Mouse (Mus musculus) lung, postnatal 10 days (tissue): ENCODE measurements around the gene Noc4l.
A peak's percentile ranks its signal among the peaks of the same experiment; 100 is the strongest.

Experiments
- DNase-seq: peaks from one replicate; pipeline ENCODE4 v3.0.0; 2021

Gene Noc4l

GRCm38 (mm10) chr5:110652719-110653648, at the start of gene Noc4l, which contains the start of gene Ddx51:
Gene Noc4l (minus strand): TSS chr5:110653417.
Gene Ddx51 (plus strand): TSS chr5:110653451.
- DNase-seq, result peak; percentile 96

GRCm38 (mm10) chr5:110698617-110699016, 45.4 kb upstream of the Noc4l start:
- DNase-seq, result no peak

- DNase-seq, result no peak
Observed at GRCm38 (mm10) chr5:110682041-110682440, 28.8 kb upstream of the Noc4l start.

DNA sequence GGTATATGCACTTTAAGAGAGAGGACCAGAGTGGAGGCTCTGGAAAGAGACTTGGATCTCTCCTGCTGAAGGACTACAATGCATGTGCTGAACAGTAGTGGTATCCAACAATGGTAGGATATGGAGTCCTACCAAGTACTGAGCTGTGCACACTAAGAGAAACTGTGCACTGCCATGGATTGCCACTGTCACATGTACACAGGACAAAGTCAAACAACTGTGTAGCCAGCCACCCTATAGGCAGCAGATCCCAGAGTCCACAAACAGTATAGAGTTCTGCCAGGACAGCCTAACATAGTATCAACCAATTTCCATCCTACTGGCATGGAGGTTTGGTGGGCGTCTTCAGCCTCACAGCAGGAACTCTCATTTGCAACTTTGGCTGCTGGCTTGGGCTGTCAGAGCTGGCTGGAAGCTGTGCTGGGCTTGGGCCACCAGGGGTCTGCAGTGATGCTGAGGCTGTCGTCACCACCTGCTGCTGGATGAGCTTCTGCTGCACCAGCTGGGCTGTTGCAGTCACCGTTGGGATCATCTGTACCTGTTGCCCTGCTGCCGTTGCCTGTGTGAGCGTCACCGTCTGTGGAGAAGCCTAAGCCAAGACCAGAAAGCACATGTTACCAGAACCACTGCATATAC, 12.4 kb upstream of the Noc4l start:
- no peak for DNase-seq

DNA sequence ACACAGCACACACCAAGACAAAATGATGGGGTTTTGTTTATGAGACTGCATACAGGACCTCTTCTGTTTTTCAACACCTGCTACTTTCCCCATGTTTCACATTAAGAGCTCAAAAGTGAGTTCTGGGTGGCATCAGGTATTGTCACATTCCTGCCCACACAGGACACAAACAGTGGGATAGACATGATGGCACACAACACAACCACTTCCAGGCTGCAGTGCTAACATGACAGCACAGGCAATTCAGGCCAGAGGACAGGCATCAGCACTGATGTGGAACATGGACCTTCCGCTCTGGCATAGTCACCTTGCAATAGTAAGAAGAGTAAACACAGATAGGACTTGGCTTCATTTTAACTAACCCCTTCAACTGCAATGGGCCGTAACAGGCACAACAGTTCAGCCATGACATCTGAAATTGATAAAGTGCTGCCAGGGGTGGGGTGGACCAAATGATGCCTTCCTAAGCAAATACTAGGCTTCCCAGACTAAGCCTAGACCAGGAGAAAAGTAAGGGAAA, 11.6 kb upstream of the Noc4l start:
- no peak for DNase-seq

DNA sequence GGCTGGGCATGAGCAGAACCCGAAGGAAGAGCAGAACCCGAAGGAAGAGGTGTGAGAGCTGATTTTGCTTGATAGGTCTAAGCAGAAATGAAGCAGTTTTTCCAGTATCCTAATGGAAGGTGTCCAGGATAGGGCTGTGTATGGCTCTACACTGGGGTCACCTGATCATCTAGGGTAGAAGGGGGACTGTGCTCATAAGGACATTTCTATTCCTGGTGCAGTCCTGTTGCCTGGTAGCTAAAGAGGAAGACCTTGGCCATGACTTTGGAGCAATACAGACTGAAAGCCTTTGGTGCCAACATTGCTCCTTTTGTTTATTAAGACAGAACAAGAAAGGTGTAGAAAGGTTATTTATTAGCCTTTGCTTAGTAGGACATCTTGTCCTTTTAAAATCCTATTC, 10.8 kb upstream of the Noc4l start:
- no peak for DNase-seq

DNA sequence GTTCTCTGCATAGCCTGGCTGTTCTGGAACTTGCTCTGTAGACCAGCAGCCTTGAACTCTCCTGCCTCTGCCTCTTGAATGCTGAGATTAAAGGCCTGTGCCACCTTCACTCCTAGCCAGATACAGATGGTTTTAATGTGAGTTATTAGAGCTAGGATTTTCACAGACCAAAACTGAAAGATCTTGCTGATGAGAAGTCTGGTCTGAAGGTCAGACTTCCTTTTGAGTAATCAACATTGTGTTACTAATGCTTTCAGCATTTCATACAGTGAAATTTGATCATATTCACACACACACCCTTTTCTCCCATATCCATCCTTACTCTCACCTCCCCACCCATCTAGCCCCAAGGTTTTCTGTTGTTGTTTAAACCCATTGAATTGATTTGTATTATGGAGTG, 6.5 kb upstream of the Noc4l start:
- DNase-seq, result no peak

DNA sequence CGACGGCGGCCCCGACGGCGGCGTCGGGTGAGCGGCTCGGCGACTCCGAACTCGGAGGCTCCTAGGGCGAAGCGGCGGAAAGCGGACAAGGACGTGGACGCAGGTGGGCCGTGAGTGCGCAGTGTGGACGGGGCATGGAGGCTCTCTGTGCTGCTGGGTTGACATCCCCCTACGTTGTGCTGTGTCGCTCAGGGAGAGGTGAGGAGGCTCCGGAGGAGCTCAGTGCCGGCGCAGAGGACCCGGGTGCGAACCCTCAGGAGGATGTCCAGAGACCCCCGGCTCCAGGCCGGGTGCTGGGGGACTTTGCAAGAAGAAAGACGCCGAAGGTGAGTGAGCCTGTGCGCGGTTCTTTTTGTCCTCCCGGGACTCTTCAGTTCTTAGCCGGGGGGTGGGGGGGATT, 469 bp upstream of the Noc4l start:
- no peak for DNase-seq

DNA sequence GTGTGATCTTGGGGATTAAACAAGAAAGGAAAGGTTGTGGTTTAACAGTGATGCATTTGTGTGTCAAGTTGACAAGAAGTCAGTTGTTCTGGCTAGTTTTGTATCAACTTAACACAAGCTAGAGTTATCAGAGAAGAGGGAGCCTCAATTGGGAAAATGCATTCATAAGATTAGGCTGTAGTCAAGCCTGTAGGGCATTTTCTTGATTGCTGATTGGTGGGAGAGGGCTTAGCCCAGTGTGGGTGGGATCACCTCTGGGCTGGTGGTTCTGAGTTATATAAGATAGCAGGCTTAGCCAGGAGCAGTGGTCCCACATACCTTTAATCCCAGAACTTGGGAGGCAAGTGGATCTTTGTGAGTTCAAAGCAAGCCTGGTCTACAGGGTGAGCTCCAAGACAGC, 6.8 kb downstream of the Noc4l start:
- no peak for DNase-seq

- DNase-seq, result peak; percentile 83
Observed at GRCm38 (mm10) chr5:110639459-110639858, 13.8 kb downstream of the Noc4l start.

GRCm38 (mm10) chr5:110638306-110639074, 14.7 kb downstream of the Noc4l start:
- no peak for DNase-seq

GRCm38 (mm10) chr5:110635951-110636707, 17.1 kb downstream of the Noc4l start:
- peak; percentile 32 for DNase-seq

DNA sequence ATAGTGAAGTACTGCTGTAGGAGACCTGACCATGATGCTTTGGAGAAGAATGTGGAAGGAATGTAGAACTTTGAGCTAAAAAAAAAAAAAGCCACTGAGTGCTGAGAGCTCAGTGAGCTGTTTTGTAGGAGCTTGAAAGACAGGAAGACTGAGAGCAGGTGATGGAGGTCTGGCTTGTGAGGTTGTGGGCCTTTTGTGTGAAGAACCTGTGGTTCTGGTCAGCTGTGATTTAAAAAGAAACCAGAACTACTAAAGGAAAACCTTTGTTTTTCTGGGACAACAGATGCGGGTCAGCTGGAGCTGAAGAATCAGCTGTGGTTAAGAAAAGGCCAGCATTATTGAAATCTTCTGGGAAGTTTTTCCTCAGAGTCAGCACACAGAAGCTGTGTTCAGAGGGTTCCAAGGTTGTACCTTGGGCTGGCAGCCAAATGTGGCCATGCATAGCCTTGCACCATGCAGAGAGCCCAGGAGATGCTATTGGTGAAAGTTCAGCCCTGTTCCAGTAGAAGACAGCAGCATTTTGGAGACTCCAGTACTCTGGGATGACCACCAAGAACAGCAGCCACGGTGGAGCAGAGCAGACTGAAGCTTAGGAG, 23.6 kb downstream of the Noc4l start:
- peak; percentile 27 for DNase-seq

DNA sequence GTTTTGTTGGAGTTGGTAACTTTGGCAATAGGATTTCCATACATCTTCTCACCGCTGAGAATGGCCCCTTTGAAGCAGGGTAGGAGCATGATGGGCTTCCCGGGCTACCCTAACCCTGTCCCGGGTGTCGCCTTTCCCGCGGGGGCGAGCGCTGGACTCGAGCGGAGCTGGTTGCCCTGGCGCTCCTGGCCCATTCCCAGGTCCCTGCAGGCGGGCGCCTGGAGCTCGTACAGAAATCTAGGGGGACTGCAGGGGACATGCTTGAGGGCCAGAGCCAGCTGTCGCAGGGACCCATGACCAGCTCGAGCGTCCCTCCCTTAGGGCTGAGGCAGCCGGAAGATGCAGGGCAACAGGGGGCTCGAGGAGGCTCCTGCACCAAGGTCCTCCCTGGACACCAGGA, 25.1 kb downstream of the Noc4l start:
- DNase-seq, result no peak

GRCm38 (mm10) chr5:110627351-110627750, 25.9 kb downstream of the Noc4l start:
- no peak for DNase-seq

GRCm38 (mm10) chr5:110624319-110624718, 28.9 kb downstream of the Noc4l start:
- DNase-seq, result no peak

DNA sequence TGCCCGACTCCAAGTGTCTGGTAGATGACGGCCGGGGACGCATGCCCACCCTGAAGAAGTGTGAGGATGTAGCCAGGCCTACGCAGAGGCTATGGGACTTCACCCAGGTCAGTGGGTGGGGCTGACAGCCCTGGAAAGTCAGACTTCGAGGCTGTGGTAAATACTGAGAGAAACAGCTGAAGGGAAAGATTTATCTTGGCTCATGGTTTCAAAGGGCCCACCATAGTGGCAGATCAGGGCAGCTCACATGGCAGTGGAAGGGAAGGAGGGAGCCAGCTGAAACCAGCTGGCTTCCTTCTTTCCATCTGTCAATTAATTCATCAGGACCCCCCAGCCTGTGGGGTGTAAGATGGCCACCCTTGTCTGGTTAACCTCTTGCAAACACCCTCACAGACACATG, 34.0 kb downstream of the Noc4l start:
- DNase-seq, result no peak

DNA sequence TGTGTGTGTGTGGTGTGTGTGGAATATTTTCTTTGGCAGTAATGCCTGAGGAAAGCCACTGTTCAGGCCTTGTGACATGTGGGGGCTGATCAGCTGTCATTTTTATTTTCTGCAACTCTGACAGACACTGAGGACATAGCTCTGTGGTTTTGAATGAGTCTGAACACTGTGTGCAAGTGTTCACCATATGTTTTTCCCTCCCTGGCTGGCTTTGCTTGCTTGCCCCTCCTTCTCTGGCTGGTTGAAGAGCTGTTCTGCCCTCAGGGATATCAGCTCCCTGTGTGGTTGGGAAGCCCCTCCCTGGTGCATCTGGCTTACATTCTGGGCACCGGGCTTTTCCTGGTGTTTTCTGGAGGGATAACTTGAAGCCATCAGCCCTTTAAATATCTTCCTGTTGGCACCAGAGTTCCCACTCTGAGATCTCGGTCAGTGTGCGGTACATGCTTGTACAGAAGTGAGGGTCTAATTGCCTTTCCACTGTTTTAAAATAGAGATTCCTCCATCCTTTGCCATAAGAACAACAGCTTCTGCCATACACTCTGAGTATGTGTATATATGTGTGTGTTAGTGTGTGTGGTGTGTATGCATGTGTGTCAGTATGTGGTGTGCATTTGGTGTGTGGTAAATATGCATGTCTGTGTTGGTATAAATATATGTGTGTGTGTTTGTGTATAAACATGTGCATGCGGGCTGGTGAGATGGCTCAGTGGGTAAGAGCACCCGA, 41.6 kb downstream of the Noc4l start:
- no peak for DNase-seq

- no peak for DNase-seq
Observed at GRCm38 (mm10) chr5:110610484-110610883, 42.7 kb downstream of the Noc4l start.

DNA sequence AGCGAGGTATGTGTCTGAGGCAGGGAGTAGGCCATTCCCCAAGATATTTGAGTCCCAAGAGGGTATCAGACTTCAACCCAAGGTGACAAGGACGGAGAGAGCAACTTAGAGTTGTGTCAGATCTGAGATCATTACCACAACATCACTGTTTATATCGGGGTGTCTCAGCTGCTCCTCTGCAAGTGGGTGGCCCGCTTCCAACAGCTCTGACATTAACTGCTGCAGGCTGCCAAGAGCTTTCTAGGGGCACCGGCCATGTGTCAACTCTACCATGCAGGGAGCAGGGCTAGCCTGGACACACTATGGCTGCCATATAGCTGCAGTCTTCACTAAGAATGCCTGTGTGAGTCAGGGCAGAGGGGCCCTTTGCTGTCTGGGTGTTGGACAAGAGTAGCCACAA, 43.3 kb downstream of the Noc4l start:
- DNase-seq, result no peak

GRCm38 (mm10) chr5:110609425-110609824, 43.8 kb downstream of the Noc4l start:
- DNase-seq, result no peak
